20 mouse cellular contexts compared by ENCODE assay signal in genomic region chr3:53593718-53594117, GRCm38 (mm10).
DNase-seq lines count a peak whose midpoint lies in the region; ATAC-seq and TF ChIP-seq lines count a peak whose summit lies in the region.
"Had no signal": no experiment of that assay in that cellular context is flagged by ENCODE, and none has a peak within 500 bp of the region (broad histone marks: within the 10 kb centered on the region; RNA-seq: fewer than 3 reads in every experiment).

No protein-coding gene starts in this region.

- 7% methylated on average over 3 of the region's 3 CpGs for WGBS in hindbrain, embryonic 16.5 days
- 8% methylated on average over 3 of the region's 3 CpGs for WGBS in midbrain, embryonic 15.5 days

- no peaks in the 10 kb centered on the region for H3K27me3 ChIP-seq in hindbrain, embryonic 16.5 days (replicated peaks; ENCODE audit: control insufficient read depth, insufficient read depth, low read length)
- no peaks in the 10 kb centered on the region for H3K27me3 ChIP-seq in midbrain, embryonic 15.5 days (replicated peaks)
- H3K27me3 ChIP-seq: embryonic facial prominence, embryonic 15.5 days; heart, embryonic 13.5 days had no signal

- no peaks in the 10 kb centered on the region for H3K36me3 ChIP-seq in hindbrain, embryonic 16.5 days (ENCODE audit: control insufficient read depth, insufficient read depth, low read length)
- H3K36me3 ChIP-seq in midbrain, embryonic 15.5 days (replicated peaks) = no peaks in the 10 kb centered on the region
- H3K36me3 ChIP-seq: embryonic facial prominence, embryonic 15.5 days; forebrain, embryonic 10.5 days; heart, embryonic 13.5 days; hindbrain, embryonic 12.5 days had no signal

- no peaks in the 10 kb centered on the region; the same call in 1 of the 2 replicates for H3K4me1 ChIP-seq in hindbrain, embryonic 16.5 days (ENCODE audit: control insufficient read depth, insufficient read depth, low read depth, low read length)
- peaks cover 7% of the 10 kb centered on the region; the same call in 1 of the 2 replicates for H3K4me1 ChIP-seq in midbrain, embryonic 15.5 days

- ATAC-seq in hindbrain, embryonic 16.5 days = no peak
- no peak for ATAC-seq in midbrain, embryonic 15.5 days (replicated peaks)
- ATAC-seq: forebrain, embryonic 14.5 days; hindbrain, postnatal 0 days had no signal

- H3K27ac ChIP-seq in left cerebral cortex, adult 2 months = no peak overlapping the region
- H3K27ac ChIP-seq in hindbrain, embryonic 16.5 days (ENCODE audit: low read depth, low read length) = no peak overlapping the region
- H3K27ac ChIP-seq in midbrain, embryonic 15.5 days = no peak overlapping the region
- H3K27ac ChIP-seq: embryonic facial prominence, embryonic 15.5 days; forebrain, embryonic 10.5 days; heart, embryonic 13.5 days; hindbrain, embryonic 12.5 days; hindbrain, postnatal 0 days had no signal

- H3K4me3 ChIP-seq in left cerebral cortex, adult 2 months = no peak overlapping the region
- no peak overlapping the region for H3K4me3 ChIP-seq in hindbrain, embryonic 16.5 days (ENCODE audit: low read length)
- H3K4me3 ChIP-seq in midbrain, embryonic 15.5 days = no peak overlapping the region
- H3K4me3 ChIP-seq: embryonic facial prominence, embryonic 15.5 days; erythroblast, embryonic 14.5 days; forebrain, embryonic 10.5 days; heart, embryonic 13.5 days; hindbrain, embryonic 12.5 days had no signal

- intact Hi-C loops in heart, postnatal 25 days (cut with DNase I) = loop anchor here (5.0 to 10.0 kb wide), 2 partner anchors 139 to 721 kb away; no protein-coding TSS in a partner anchor
- intact Hi-C loops in left cerebral cortex, postnatal 4 days (cut with DNase I) = loop anchor here (5.0 kb wide), 1 partner anchor 559 kb away; no protein-coding TSS in a partner anchor
- intact Hi-C loops in left cerebral cortex, adult 2 months (cut with DNase I) = loop anchor here (10.0 kb wide), 1 partner anchor 721 kb away; no protein-coding TSS in a partner anchor

- H3K9me3 ChIP-seq in hindbrain, embryonic 16.5 days (ENCODE audit: control insufficient read depth, low read length) = no peaks in the 10 kb centered on the region
- H3K9me3 ChIP-seq in midbrain, embryonic 15.5 days = no peaks in the 10 kb centered on the region
- H3K9me3 ChIP-seq: embryonic facial prominence, embryonic 15.5 days; forebrain, embryonic 10.5 days; heart, embryonic 13.5 days; hindbrain, embryonic 12.5 days had no signal

- no peak for TF ChIP-seq CTCF in left cerebral cortex, adult 2 months (IDR thresholded peaks at IDR 0.05)

- no peak overlapping the region for H3K4me2 ChIP-seq in hindbrain, embryonic 16.5 days (ENCODE audit: low read length)
- H3K4me2 ChIP-seq in midbrain, embryonic 15.5 days = no peak overlapping the region
- H3K4me2 ChIP-seq: embryonic facial prominence, embryonic 15.5 days; heart, embryonic 13.5 days; hindbrain, embryonic 12.5 days had no signal

- no peak overlapping the region for H3K9ac ChIP-seq in hindbrain, embryonic 16.5 days (ENCODE audit: low read depth, low read length)
- H3K9ac ChIP-seq in midbrain, embryonic 15.5 days = no peak overlapping the region
- H3K9ac ChIP-seq: embryonic facial prominence, embryonic 15.5 days; heart, embryonic 13.5 days; hindbrain, embryonic 12.5 days had no signal

- peak; percentile 12 for DNase-seq in heart, adult 11 months
- DNase-seq in heart, postnatal 25 days (ENCODE audit: low spot score) = no peak
- peak; percentile 14 for DNase-seq in left cerebral cortex, postnatal 4 days
- no peak for DNase-seq in left cerebral cortex, adult 2 months (ENCODE audit: extremely low spot score in 1 of 2, low spot score in 2 of 2)
- peak; percentile 51 for DNase-seq in ZHBTc4 (ENCODE audit: low read depth, low spot score)
- DNase-seq: adrenal gland, postnatal 25 days; cerebellum, adult 2 months; cerebellum, postnatal 14 days; gastrocnemius, postnatal 14 days; heart, postnatal 4 days; kidney, adult 11 months had no signal

Comparison
In these comparisons a context has a peak if more than half of its experiments do, and no peak if none do; other contexts are left out.
1. DNase-seq: peak in heart, adult 11 months (single experiment), left cerebral cortex, postnatal 4 days (single experiment) and ZHBTc4 (single experiment); none in heart, postnatal 25 days (single experiment) and left cerebral cortex, adult 2 months (0 of 2).